Mouse (Mus musculus) forebrain, embryonic 16.5 days (tissue): ENCODE data around the gene Gm5741. TPM values are rescaled to one million over a fixed set of nuclear protein-coding genes. Genes with fewer than 3 reads are reported as not detected.
A peak's percentile ranks its signal among the peaks of the same experiment; 100 is the strongest.

ENCODE experiments used
- ATAC-seq: fragments of 200-750 bp; cut with Nextera tagmentation; 2 replicates; pipeline ENCODE4 v1.8.0; 2017; ENCODE audit warnings: mild to moderate bottlenecking, moderate library complexity
- H3K27ac ChIP-seq: fragments of 300-500 bp; sonication (generic); 2 replicates; pipeline ENCODE4 v1.5.1; 2014; ENCODE audit warnings: low read length, control low read depth
- H3K27me3 ChIP-seq: fragments of 300-500 bp; sonication (generic); replicated peaks from 2 replicates; pipeline ENCODE4 v1.6.1; 2014; ENCODE audit warnings: low read length; ENCODE audit not compliant: control insufficient read depth, insufficient read depth
- H3K36me3 ChIP-seq: fragments of 300-500 bp; sonication (generic); 2 replicates; pipeline ENCODE4 v1.6.1; 2014; ENCODE audit not compliant: control insufficient read depth, insufficient read depth
- H3K4me1 ChIP-seq: fragments of 300-500 bp; sonication (generic); replicated peaks from 2 replicates; pipeline ENCODE4 v1.6.1; 2014; ENCODE audit warnings: low read length; ENCODE audit not compliant: control insufficient read depth, insufficient read depth
- H3K4me2 ChIP-seq: fragments of 300-500 bp; sonication (generic); 2 replicates; pipeline ENCODE4 v1.6.1; 2014; ENCODE audit warnings: mild to moderate bottlenecking, low read length, control low read depth
- H3K4me3 ChIP-seq: fragments of 300-500 bp; sonication (generic); replicated peaks from 2 replicates; pipeline ENCODE4 v1.5.1; 2014; ENCODE audit warnings: mild to moderate bottlenecking, low read length, control low read depth
- H3K9ac ChIP-seq: fragments of 300-500 bp; sonication (generic); replicated peaks from 2 replicates; pipeline ENCODE4 v1.6.1; 2014; ENCODE audit warnings: low read depth, low read length, control low read depth
- H3K9me3 ChIP-seq: fragments of 300-500 bp; sonication (generic); 2 replicates; pipeline ENCODE4 v1.6.1; 2016; ENCODE audit warnings: low read length; ENCODE audit not compliant: control insufficient read depth
- WGBS: fragments of 180-500 bp; shearing (Covaris S2); extraction: QIAGEN DNeasy Blood & Tissue Kit; methylation state at CpG from one replicate; pipeline ENCODE4 v1.1.7; 2014; 5-methylcytosine and 5-hydroxymethylcytosine counted together
- polyA plus RNA-seq: library from polyadenylated mRNA; unstranded; fragments of >200 nt; fragmentation: Nextera tagmentation; extraction: Ambion mirVana; gene quantifications from 2 replicates; pipeline ENCODE4 v1.2.1, GENCODE M21; 2015

The Gm5741 gene
- polyA plus RNA-seq, 1 experiment from 2014 or later: 0.84 TPM

DNA sequence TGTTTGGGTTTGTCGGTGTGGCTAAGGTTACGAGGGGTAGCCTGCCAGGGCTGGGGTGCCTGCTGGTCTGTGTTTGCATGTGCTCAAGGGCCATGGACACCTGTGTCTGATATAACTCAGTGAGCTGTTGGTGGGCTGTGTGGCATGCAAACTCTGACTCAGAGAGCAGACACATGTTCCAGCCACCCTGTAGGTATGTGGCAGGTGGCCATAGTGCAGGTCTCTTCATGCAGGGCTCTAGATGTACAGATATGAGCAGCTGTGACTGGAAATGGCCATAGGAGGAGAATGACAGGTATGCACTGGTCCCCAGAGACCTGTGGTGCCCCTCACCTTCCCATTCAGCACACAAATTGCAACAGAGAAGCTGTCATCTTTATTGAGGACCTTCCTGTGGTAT, 627 bp downstream of the Gm5741 start:
- WGBS: 98% methylated on average over 2 of the region's 2 CpGs

GRCm38 (mm10) chr8:85065213-85065612, 2.6 kb downstream of the Gm5741 start:
- Histone ChIP-seq H3K9me3 (no peaks in the 10 kb centered on the region), H3K4me1 (peaks cover 22% of the 10 kb centered on the region), H3K9ac (no peak overlapping the region), H3K27ac (no peak overlapping the region), H3K4me2 (no peak overlapping the region), H3K27me3 (no peaks in the 10 kb centered on the region), H3K36me3 (0 out of 2 replicates have a peak, but pooled peaks cover 2% of the 10 kb centered on the region), H3K4me3 (no peak overlapping the region)
- no peak for ATAC-seq
- WGBS: 34% methylated on average over 2 of the region's 2 CpGs

More for the DNA sequence above, 627 bp downstream of the Gm5741 start:
- no peak overlapping the region for H3K27ac ChIP-seq
- no peak overlapping the region for H3K4me2 ChIP-seq
- 0 out of 2 replicates have a peak, but pooled peaks cover 2% of the 10 kb centered on the region for H3K36me3 ChIP-seq
- H3K27me3 ChIP-seq: no peaks in the 10 kb centered on the region
- ATAC-seq: no peak
- no peak overlapping the region for H3K9ac ChIP-seq
- H3K4me1 ChIP-seq: peaks cover 11% of the 10 kb centered on the region
- H3K9me3 ChIP-seq: no peaks in the 10 kb centered on the region
- no peak overlapping the region for H3K4me3 ChIP-seq

DNA sequence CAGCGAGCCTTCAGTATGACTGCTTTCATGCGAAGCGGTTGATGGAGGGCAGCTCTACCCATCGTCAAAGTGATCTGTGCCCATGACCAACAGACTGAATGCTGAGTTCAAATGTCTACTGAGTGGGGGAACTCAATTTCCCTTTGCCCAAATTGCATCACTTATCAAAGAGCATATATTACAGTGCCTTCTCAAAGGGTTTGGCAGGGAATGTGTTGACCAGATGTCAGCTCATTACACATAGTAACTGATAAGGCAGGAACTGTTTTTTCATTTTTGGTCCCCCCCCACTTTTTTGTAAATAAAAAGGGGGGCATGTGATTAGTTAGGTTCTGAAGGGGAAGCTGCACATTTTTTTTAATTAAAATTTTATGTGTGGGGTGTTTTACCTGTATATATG, 5.2 kb downstream of the Gm5741 start:
- Histone ChIP-seq H3K27ac (no peak overlapping the region), H3K4me3 (no peak overlapping the region), H3K4me1 (peaks cover 22% of the 10 kb centered on the region), H3K9me3 (no peaks in the 10 kb centered on the region), H3K27me3 (no peaks in the 10 kb centered on the region), H3K36me3 (0 out of 2 replicates have a peak, but pooled peaks cover 2% of the 10 kb centered on the region), H3K4me2 (no peak overlapping the region), H3K9ac (no peak overlapping the region)
- 94% methylated on average over 4 of the region's 4 CpGs for WGBS
- ATAC-seq: no peak

GRCm38 (mm10) chr8:85059879-85060616, 7.7 kb downstream of the Gm5741 start, which contains the start of gene Fbxw9:
Gene Fbxw9 (plus strand): TSS chr8:85060055.
- Histone ChIP-seq H3K9ac (peak within 1 kb of the TSS; percentile 76), H3K4me2 (peak within 1 kb of the TSS; percentile 96), H3K27ac (peak within 1 kb of the TSS; percentile 53; the same call in 1 of the 2 replicates), H3K4me1 (peaks cover 22% of the 10 kb centered on the region), H3K9me3 (no peaks in the 10 kb centered on the region), H3K36me3 (peaks cover 3% of the 10 kb centered on the region; the same call in 1 of the 2 replicates), H3K4me3 (peak within 1 kb of the TSS; percentile 84), H3K27me3 (no peaks in the 10 kb centered on the region)
- ATAC-seq: peak; percentile 94
- WGBS: 0% methylated on average over 52 of the region's 53 CpGs

- ATAC-seq: no peak
- no peak overlapping the region for H3K4me3 ChIP-seq
- H3K36me3 ChIP-seq: peaks cover 26% of the 10 kb centered on the region
- H3K9me3 ChIP-seq: no peaks in the 10 kb centered on the region
- H3K27me3 ChIP-seq: no peaks in the 10 kb centered on the region
- no peak overlapping the region for H3K4me2 ChIP-seq
- H3K27ac ChIP-seq: no peak overlapping the region
- 83% methylated on average over 7 of the region's 7 CpGs for WGBS
- peaks cover 21% of the 10 kb centered on the region for H3K4me1 ChIP-seq
- no peak overlapping the region for H3K9ac ChIP-seq
These were observed 10.4 kb downstream of the Gm5741 start for GRCm38 (mm10) chr8:85057367-85057766.

GRCm38 (mm10) chr8:85043619-85044018, 24.2 kb downstream of the Gm5741 start:
- ATAC-seq: no peak
- WGBS: 93% methylated on average over 6 of the region's 6 CpGs
- H3K9me3 ChIP-seq: no peaks in the 10 kb centered on the region

DNA sequence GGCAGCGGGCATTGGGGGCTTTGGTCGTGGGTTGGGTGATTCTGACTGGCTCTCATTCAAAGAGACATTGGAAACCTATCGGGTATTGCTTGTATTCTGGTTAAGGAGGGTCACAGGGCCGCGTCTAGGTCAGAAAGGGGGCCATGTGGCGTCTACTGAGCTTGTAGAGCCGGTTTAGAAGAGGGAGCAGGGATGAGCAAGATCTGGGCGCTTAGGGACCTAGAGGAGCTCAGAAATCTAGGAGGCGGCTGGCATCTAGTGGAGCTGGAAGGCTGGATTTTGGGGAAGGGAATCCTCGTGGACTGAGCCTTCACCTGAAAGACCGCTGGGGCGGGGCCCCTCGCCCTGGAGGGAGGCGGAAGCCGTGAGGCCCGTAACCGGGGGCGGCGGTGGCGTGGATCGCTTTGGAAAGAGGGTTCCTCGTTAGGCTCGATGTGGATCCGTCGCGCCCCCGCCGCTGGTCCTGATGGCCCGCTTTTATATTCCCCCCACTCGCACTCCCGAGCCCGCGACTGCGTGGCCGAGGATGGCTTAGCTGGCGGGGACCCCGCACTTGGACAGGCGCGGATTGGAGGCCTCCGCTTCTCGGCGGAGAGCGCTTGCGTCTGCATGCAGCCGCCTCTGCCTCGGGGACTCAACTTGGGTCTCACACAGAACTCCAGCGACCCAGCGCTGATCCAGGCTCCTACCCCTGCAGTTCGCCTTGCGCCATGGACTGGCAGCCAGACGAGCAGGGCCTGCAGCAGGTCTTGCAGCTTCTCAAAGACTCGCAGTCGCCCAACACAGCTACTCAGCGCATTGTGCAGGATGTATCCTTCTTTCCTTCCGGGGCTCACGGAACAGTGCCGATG, 29.9 kb downstream of the Gm5741 start:
- H3K4me3 ChIP-seq: peak overlapping the region; percentile 80
- H3K27ac ChIP-seq: peak overlapping the region; percentile 99
- H3K36me3 ChIP-seq: peaks cover 7% of the 10 kb centered on the region
- H3K4me2 ChIP-seq: peak overlapping the region; percentile 97
- H3K9me3 ChIP-seq: no peaks in the 10 kb centered on the region
- peaks cover 26% of the 10 kb centered on the region for H3K4me1 ChIP-seq
- peak overlapping the region; percentile 91 for H3K9ac ChIP-seq
- ATAC-seq: no peak
- WGBS: under 1% methylated on average over 54 of the region's 57 CpGs
- H3K27me3 ChIP-seq: no peaks in the 10 kb centered on the region

More at GRCm38 (mm10) chr8:85043619-85044018, 24.2 kb downstream of the Gm5741 start:
- Histone ChIP-seq H3K4me2 (no peak overlapping the region), H3K36me3 (peaks cover 28% of the 10 kb centered on the region), H3K9ac (no peak overlapping the region), H3K4me1 (peaks cover 5% of the 10 kb centered on the region), H3K4me3 (no peak overlapping the region), H3K27ac (no peak overlapping the region), H3K27me3 (no peaks in the 10 kb centered on the region)

DNA sequence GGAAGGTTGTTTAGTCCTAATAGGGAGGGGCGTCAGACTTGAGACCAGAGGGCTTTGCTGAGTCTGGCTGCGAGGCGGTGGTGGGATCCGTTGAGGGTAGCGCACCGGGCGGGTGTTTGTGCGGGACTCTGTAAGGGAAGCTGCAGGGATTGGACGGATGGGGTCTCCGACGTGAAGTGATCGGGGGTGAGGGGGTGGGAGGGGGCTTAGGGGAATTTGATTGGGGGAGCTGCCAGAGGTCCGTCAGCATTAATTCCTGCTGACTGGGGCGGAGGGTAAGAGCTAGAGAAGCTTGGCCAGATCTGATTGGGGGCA, 30.5 kb downstream of the Gm5741 start:
- WGBS: 0% methylated on average over 14 of the region's 14 CpGs
- H3K4me3 ChIP-seq: peak overlapping the region; percentile 80
- peak overlapping the region; percentile 99 for H3K27ac ChIP-seq
- H3K9me3 ChIP-seq: no peaks in the 10 kb centered on the region
- no peaks in the 10 kb centered on the region for H3K27me3 ChIP-seq
- H3K36me3 ChIP-seq: peaks cover 10% of the 10 kb centered on the region
- peak; percentile 54 for ATAC-seq
- peak overlapping the region; percentile 97 for H3K4me2 ChIP-seq
- H3K9ac ChIP-seq: peak overlapping the region; percentile 91
- peaks cover 26% of the 10 kb centered on the region for H3K4me1 ChIP-seq

DNA sequence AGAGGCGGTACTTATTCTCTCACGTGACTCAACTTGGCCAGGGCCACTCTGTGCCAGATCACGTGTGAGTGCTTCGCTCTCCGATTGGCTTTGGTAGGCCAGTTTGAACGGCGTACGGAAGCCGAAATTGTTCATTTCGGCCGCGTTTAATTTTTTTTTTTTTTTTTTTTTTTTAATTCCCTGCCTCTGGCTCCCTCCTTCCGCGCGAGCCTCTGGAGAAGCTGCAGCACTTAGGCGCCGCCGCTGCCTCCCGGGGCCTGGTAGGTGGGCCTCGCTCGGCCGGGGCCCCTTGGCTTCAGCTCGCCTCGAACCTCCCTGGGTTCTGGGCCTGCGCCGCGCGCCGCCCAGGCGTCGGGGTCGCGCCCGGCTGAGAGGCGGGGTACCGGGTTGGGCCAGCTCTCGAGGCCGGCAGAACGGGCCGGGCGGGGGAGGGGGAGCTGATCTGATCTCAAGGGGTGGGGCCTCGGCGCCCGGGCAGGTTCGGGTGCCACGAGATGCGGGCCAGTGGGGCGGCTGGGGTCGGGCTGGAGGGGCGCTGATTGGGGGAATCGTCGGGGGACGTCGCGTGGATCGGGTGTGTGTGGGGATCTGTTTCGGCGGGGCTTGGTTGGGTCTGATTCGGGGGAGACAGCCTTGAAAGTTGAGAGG, 30.9 kb downstream of the Gm5741 start, which contains the start of gene Tnpo2:
Gene Tnpo2 (plus strand): TSS at position 198 of the 648 bp plus-strand sequence.
- under 1% methylated on average over 59 of the region's 59 CpGs for WGBS
- Histone ChIP-seq H3K9ac (peak within 1 kb of the TSS; percentile 91), H3K4me2 (peak within 1 kb of the TSS; percentile 97), H3K9me3 (no peaks in the 10 kb centered on the region), H3K4me1 (peaks cover 26% of the 10 kb centered on the region), H3K4me3 (peak within 1 kb of the TSS; percentile 80), H3K27ac (peak within 1 kb of the TSS; percentile 99), H3K36me3 (peaks cover 12% of the 10 kb centered on the region), H3K27me3 (no peaks in the 10 kb centered on the region)
- peak; percentile 89 for ATAC-seq
